Mouse (Mus musculus) testis, adult 2 months (tissue): ENCODE data around the gene Nap1l2. TPM values are rescaled to one million over a fixed set of nuclear protein-coding genes. Genes with fewer than 3 reads are reported as not detected.
A peak's percentile ranks its signal among the peaks of the same experiment; 100 is the strongest.
"Not testable (repeated sequence)": the region's sequence is repeated elsewhere in the genome, so short reads cannot be mapped to it uniquely, and the experiment has no call there.

Source experiments
- H3K27ac ChIP-seq: fragments of 200-500 bp; 2 replicates; pipeline ENCODE4 v1.5.1; 2012; ENCODE audit warnings: low read depth, low read length; ENCODE audit not compliant: control insufficient read depth, insufficient read depth
- H3K27me3 ChIP-seq: fragments of 200-500 bp; 2 replicates; pipeline ENCODE4 v1.6.1; 2012; ENCODE audit warnings: mild to moderate bottlenecking, low read length, moderate library complexity; ENCODE audit not compliant: control insufficient read depth, insufficient read depth
- H3K36me3 ChIP-seq: fragments of 200-500 bp; 2 replicates; pipeline ENCODE4 v1.6.1; 2012; ENCODE audit warnings: mild to moderate bottlenecking, low read length; ENCODE audit not compliant: control insufficient read depth, insufficient read depth
- H3K4me1 ChIP-seq: fragments of 200-500 bp; 2 replicates; pipeline ENCODE4 v1.6.1; 2012; ENCODE audit warnings: low read length; ENCODE audit not compliant: control insufficient read depth, insufficient read depth
- H3K4me3 ChIP-seq: fragments of 200-500 bp; 2 replicates; pipeline ENCODE4 v1.5.1; 2012; ENCODE audit warnings: low read depth, mild to moderate bottlenecking, low read length, moderate library complexity, mixed read lengths; ENCODE audit not compliant: control insufficient read depth
- CTCF ChIP-seq: fragments of 200-500 bp; IDR thresholded peaks from 2 replicates; pipeline ENCODE4 v1.5.1; 2012; ENCODE audit warnings: low read depth, mild to moderate bottlenecking, inconsistent platforms, low read length, moderate library complexity; ENCODE audit not compliant: control insufficient read depth, insufficient read depth, insufficient replicate concordance
- POLR2A ChIP-seq: fragments of 200-500 bp; IDR thresholded peaks from 2 replicates; pipeline ENCODE4 v1.6.1; 2012; ENCODE audit warnings: low read depth, mild to moderate bottlenecking, inconsistent platforms, low read length, moderate library complexity; ENCODE audit not compliant: control insufficient read depth
- polyA plus RNA-seq: library from polyadenylated mRNA; depleted of rRNA; stranded (reverse); fragments of >200 nt; gene quantifications from 2 replicates; pipeline ENCODE4 v1.2.3, GENCODE M21; 2012; rRNA removed

Gene Nap1l2
- 0.06 TPM in 1 of 2 replicates, not detected in the other for polyA plus RNA-seq

GRCm38 (mm10) chrX:103186431-103186786 is at the start of gene Nap1l2:
Gene Nap1l2, minus strand, starts transcription at chrX:103186640.
- no peaks in the 10 kb centered on the region for H3K27me3 ChIP-seq
- peak within 1 kb of the TSS; percentile 60 for H3K4me3 ChIP-seq
- peaks cover 2% of the 10 kb centered on the region; the same call in 1 of the 2 replicates for H3K4me1 ChIP-seq
- H3K27ac ChIP-seq = no peak within 1 kb of the TSS
- TF ChIP-seq POLR2A = no peak
- no peak for TF ChIP-seq CTCF
- no peaks in the 10 kb centered on the region for H3K36me3 ChIP-seq

GRCm38 (mm10) chrX:103215251-103215650 is 28.8 kb upstream of the Nap1l2 start:
- H3K4me1 ChIP-seq = no peaks in the 10 kb centered on the region
- H3K36me3 ChIP-seq = no peaks in the 10 kb centered on the region
- no peak for TF ChIP-seq CTCF
- TF ChIP-seq POLR2A = no peak
- H3K27me3 ChIP-seq = no peaks in the 10 kb centered on the region
- H3K4me3 ChIP-seq = no peak overlapping the region
- H3K27ac ChIP-seq = no peak overlapping the region

GRCm38 (mm10) chrX:103186829-103187228 is 389 bp upstream of the Nap1l2 start:
- H3K36me3 ChIP-seq = no peaks in the 10 kb centered on the region
- no peak overlapping the region for H3K4me3 ChIP-seq
- H3K27me3 ChIP-seq = no peaks in the 10 kb centered on the region
- peaks cover 2% of the 10 kb centered on the region; the same call in 1 of the 2 replicates for H3K4me1 ChIP-seq
- H3K27ac ChIP-seq = no peak overlapping the region
- TF ChIP-seq POLR2A (no peak), CTCF (no peak)

- Histone ChIP-seq H3K27me3 (no peaks in the 10 kb centered on the region), H3K36me3 (no peaks in the 10 kb centered on the region), H3K4me1 (peaks cover 2% of the 10 kb centered on the region; the same call in 1 of the 2 replicates), H3K27ac (no peak overlapping the region), H3K4me3 (peak overlapping the region; percentile 60)
- TF ChIP-seq POLR2A (no peak), CTCF (no peak)
Observed at GRCm38 (mm10) chrX:103185781-103186430, 534 bp downstream of the Nap1l2 start.

- no peak overlapping the region for H3K4me3 ChIP-seq
- no peak for TF ChIP-seq CTCF
- H3K4me1 ChIP-seq = peaks cover 2% of the 10 kb centered on the region; the same call in 1 of the 2 replicates
- no peak overlapping the region for H3K27ac ChIP-seq
- no peaks in the 10 kb centered on the region for H3K27me3 ChIP-seq
- H3K36me3 ChIP-seq = no peaks in the 10 kb centered on the region
Observed at GRCm38 (mm10) chrX:103183536-103183935, 2.9 kb downstream of the Nap1l2 start.

- H3K4me1 ChIP-seq = no peaks in the 10 kb centered on the region
- H3K27me3 ChIP-seq = no peaks in the 10 kb centered on the region
- TF ChIP-seq CTCF (no peak), POLR2A (no peak)
- H3K36me3 ChIP-seq = no peaks in the 10 kb centered on the region
- no peak overlapping the region for H3K4me3 ChIP-seq
- H3K27ac ChIP-seq = no peak overlapping the region
Observed at GRCm38 (mm10) chrX:103179771-103180558, 6.5 kb downstream of the Nap1l2 start.

GRCm38 (mm10) chrX:103164948-103165605 is 21.4 kb downstream of the Nap1l2 start:
- H3K27ac ChIP-seq, H3K4me1 ChIP-seq, H3K4me3 ChIP-seq: not testable (repeated sequence)

More at GRCm38 (mm10) chrX:103164948-103165605, 21.4 kb downstream of the Nap1l2 start:
- not testable (repeated sequence) for H3K36me3 ChIP-seq, H3K27me3 ChIP-seq
